In genomic region chr17:49283491-49283890, GRCm38 (mm10) we compare ENCODE assay signal across 21 mouse cellular contexts.
DNase-seq lines count a peak whose midpoint lies in the region; ATAC-seq lines count a peak whose summit lies in the region.
"Had no signal": no experiment of that assay in that cellular context is flagged by ENCODE, and none has a peak within 500 bp of the region (broad histone marks: within the 10 kb centered on the region; RNA-seq: fewer than 3 reads in every experiment).

No protein-coding gene starts in this region.

- H3K9ac ChIP-seq in heart, embryonic 11.5 days (ENCODE audit: low read depth, low read length): no peak overlapping the region
- H3K9ac ChIP-seq in kidney, embryonic 16.5 days (replicated peaks; ENCODE audit: low read length): no peak overlapping the region

- no peaks in the 10 kb centered on the region for H3K4me1 ChIP-seq in heart, embryonic 10.5 days
- no peaks in the 10 kb centered on the region for H3K4me1 ChIP-seq in heart, embryonic 11.5 days (ENCODE audit: control insufficient read depth, insufficient read depth, low read length)
- no peaks in the 10 kb centered on the region for H3K4me1 ChIP-seq in embryonic facial prominence, embryonic 10.5 days
- H3K4me1 ChIP-seq in kidney, embryonic 16.5 days (ENCODE audit: insufficient read depth, low read length): peaks cover 9% of the 10 kb centered on the region; the same call in 1 of the 2 replicates

- 78% methylated on average over 5 of the region's 5 CpGs for WGBS in heart, embryonic 10.5 days
- 80% methylated on average over 5 of the region's 5 CpGs for WGBS in heart, embryonic 11.5 days (ENCODE audit: insufficient replicate concordance)
- 76% methylated on average over 5 of the region's 5 CpGs for WGBS in embryonic facial prominence, embryonic 10.5 days
- WGBS in kidney, embryonic 16.5 days: 90% methylated on average over 5 of the region's 5 CpGs

- H3K27ac ChIP-seq in heart, embryonic 10.5 days: no peak overlapping the region
- no peak overlapping the region for H3K27ac ChIP-seq in heart, embryonic 11.5 days (ENCODE audit: low read depth, low read length)
- no peak overlapping the region for H3K27ac ChIP-seq in embryonic facial prominence, embryonic 10.5 days (replicated peaks)
- H3K27ac ChIP-seq in kidney, embryonic 16.5 days (ENCODE audit: low read length): no peak overlapping the region

- no peaks in the 10 kb centered on the region for H3K36me3 ChIP-seq in heart, embryonic 10.5 days
- H3K36me3 ChIP-seq in heart, embryonic 11.5 days (ENCODE audit: control insufficient read depth, insufficient read depth, low read length): no peaks in the 10 kb centered on the region
- no peaks in the 10 kb centered on the region for H3K36me3 ChIP-seq in embryonic facial prominence, embryonic 10.5 days (replicated peaks)
- no peaks in the 10 kb centered on the region for H3K36me3 ChIP-seq in kidney, embryonic 16.5 days (ENCODE audit: insufficient read depth, low read length)
- H3K36me3 ChIP-seq: G1E had no signal

- no peak for ATAC-seq in heart, embryonic 11.5 days (replicated peaks; ENCODE audit: insufficient number of reproducible peaks, low FRiP score, low TSS enrichment)
- no peak for ATAC-seq in kidney, embryonic 16.5 days (ENCODE audit: low FRiP score, low TSS enrichment)
- ATAC-seq: activated CD4-positive, CD25-positive, alpha-beta regulatory T cell, adult 4 months; CD4-positive, CD25-positive, alpha-beta regulatory T cell, adult 4 months; Patski had no signal

- H3K9me3 ChIP-seq in heart, embryonic 10.5 days: no peaks in the 10 kb centered on the region
- no peaks in the 10 kb centered on the region for H3K9me3 ChIP-seq in heart, embryonic 11.5 days (replicated peaks; ENCODE audit: control insufficient read depth, low read length)
- no peaks in the 10 kb centered on the region for H3K9me3 ChIP-seq in embryonic facial prominence, embryonic 10.5 days
- H3K9me3 ChIP-seq in kidney, embryonic 16.5 days (ENCODE audit: low read length): peaks cover 4% of the 10 kb centered on the region

- no peaks in the 10 kb centered on the region for H3K27me3 ChIP-seq in heart, embryonic 10.5 days (ENCODE audit: insufficient read depth, poor library complexity, severe bottlenecking)
- no peaks in the 10 kb centered on the region for H3K27me3 ChIP-seq in heart, embryonic 11.5 days (ENCODE audit: control insufficient read depth, insufficient read depth, low read length)
- no peaks in the 10 kb centered on the region for H3K27me3 ChIP-seq in embryonic facial prominence, embryonic 10.5 days (replicated peaks; ENCODE audit: low read depth, poor library complexity, severe bottlenecking)
- no peaks in the 10 kb centered on the region for H3K27me3 ChIP-seq in kidney, embryonic 16.5 days (ENCODE audit: insufficient read depth, low read length)
- H3K27me3 ChIP-seq: CH12.LX had no signal

- peak; percentile 79 for DNase-seq in heart, adult 11 months
- DNase-seq in heart, postnatal 4 days: no peak
- DNase-seq in heart, embryonic 10.5 days (ENCODE audit: low spot score): peak; percentile 63
- DNase-seq in embryonic facial prominence, embryonic 10.5 days (ENCODE audit: low spot score): peak; percentile 5
- DNase-seq: adrenal gland, adult 2 months; adrenal gland, adult 8-10 months; adrenal gland, postnatal 10 days; adrenal gland, postnatal 14 days; adrenal gland, postnatal 25 days; adrenal gland, postnatal 36 days; B cell, adult 2 months; cerebellum, adult 11 months; cerebellum, adult 11-12 months; cerebellum, adult 18-20 months had no signal

- no peak overlapping the region for H3K4me2 ChIP-seq in heart, embryonic 11.5 days
- no peak overlapping the region for H3K4me2 ChIP-seq in kidney, embryonic 16.5 days (replicated peaks; ENCODE audit: low read depth, low read length)

- H3K4me3 ChIP-seq in heart, embryonic 10.5 days: no peak overlapping the region
- H3K4me3 ChIP-seq in heart, embryonic 11.5 days (ENCODE audit: low read depth, low read length): no peak overlapping the region
- H3K4me3 ChIP-seq in embryonic facial prominence, embryonic 10.5 days: no peak overlapping the region
- no peak overlapping the region for H3K4me3 ChIP-seq in kidney, embryonic 16.5 days (ENCODE audit: low read length)
